Mouse (Mus musculus): Measurements from ENCODE around the gene Eef1akmt2. TPM values are rescaled to one million over a fixed set of nuclear protein-coding genes. Genes with fewer than 3 reads are reported as not detected.

Gene Eef1akmt2
- polyA plus RNA-seq, 1 experiment from 2014 or later: 66.5 TPM

DNA sequence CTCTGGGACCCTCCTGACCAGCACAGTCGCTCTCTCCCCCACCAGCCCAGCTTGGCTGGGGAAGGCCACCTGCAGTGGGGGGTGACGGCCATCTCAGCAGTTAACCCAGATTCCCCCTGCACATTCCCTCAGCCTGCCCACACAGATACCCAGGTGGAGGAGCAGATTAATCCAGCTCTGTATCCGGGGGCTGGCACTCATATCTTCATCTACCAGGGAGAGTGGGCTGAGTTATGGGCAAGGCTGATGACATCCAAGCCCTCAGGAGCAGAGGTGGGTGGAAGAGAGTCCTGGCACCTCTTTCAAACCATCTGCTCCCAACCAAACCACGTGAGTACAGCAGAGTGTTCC is 39.8 kb upstream of the Eef1akmt2 start:
- H3K9me3 ChIP-seq (ENCODE audit: control insufficient read depth, low read length): no peaks in the 10 kb centered on the region
- DNase-seq (ENCODE audit: low spot score) (no peak), ATAC-seq (ENCODE audit: insufficient read depth, low FRiP score, low TSS enrichment) (no peak)
- WGBS: 68% methylated on average over 4 of the region's 4 CpGs
- no peaks in the 10 kb centered on the region for H3K36me3 ChIP-seq (ENCODE audit: control insufficient read depth, insufficient read depth, low read length)
- H3K27me3 ChIP-seq (ENCODE audit: control insufficient read depth, insufficient read depth, low read length): no peaks in the 10 kb centered on the region
- H3K27ac ChIP-seq (ENCODE audit: low read depth, low read length): no peak overlapping the region
- H3K4me3 ChIP-seq (ENCODE audit: low read depth, low read length): no peak overlapping the region
- no peak overlapping the region for H3K9ac ChIP-seq (ENCODE audit: low read length)
- no peaks in the 10 kb centered on the region for H3K4me1 ChIP-seq (ENCODE audit: control insufficient read depth, insufficient read depth, low read length)
- H3K4me2 ChIP-seq (ENCODE audit: low read depth): no peak overlapping the region

DNA sequence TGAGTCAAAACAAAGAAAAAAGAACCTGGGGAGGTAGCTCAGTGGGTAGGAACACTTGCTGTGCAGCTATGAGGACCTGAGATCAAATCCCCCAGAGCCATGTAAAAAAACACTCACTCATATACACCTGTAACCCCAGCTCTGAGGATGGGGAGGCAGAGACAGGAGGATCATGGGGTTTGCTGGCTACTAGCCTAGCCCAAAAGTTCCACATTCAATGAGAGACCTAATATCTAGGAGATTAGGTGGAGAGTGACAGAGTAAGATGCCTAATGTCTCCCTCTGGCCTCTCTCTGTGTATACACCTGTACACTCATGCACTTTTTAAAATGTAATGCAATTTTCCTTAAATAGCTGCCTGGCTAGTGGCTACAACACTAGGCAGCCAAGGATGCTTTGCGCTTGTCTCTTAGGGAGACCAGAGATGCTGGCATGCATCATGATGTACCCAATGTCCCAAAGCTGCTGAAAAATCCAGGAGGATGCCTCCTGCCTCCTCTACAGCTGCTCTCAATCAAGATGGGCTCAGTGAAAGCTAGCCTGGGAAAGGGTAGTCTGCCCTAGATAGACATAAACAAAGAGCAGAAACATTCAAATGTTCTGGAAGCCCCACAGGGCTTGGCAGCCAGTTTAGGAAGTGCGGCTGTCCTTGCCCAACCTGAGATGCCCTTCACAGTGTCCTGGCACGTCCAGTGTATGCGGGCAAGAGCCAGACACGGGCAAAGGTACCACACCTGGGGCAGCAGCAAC is 39.3 kb upstream of the Eef1akmt2 start:
- H3K4me3 ChIP-seq (ENCODE audit: low read depth, low read length): no peak overlapping the region
- no peaks in the 10 kb centered on the region for H3K36me3 ChIP-seq (ENCODE audit: control insufficient read depth, insufficient read depth, low read length)
- H3K4me1 ChIP-seq (ENCODE audit: control insufficient read depth, insufficient read depth, low read length): no peaks in the 10 kb centered on the region
- DNase-seq (ENCODE audit: low spot score) (no peak), ATAC-seq (ENCODE audit: insufficient read depth, low FRiP score, low TSS enrichment) (no peak)
- no peak overlapping the region for H3K9ac ChIP-seq (ENCODE audit: low read length)
- H3K27ac ChIP-seq (ENCODE audit: low read depth, low read length): no peak overlapping the region
- no peak overlapping the region for H3K4me2 ChIP-seq (ENCODE audit: low read depth)
- no peaks in the 10 kb centered on the region for H3K9me3 ChIP-seq (ENCODE audit: control insufficient read depth, low read length)
- H3K27me3 ChIP-seq (ENCODE audit: control insufficient read depth, insufficient read depth, low read length): no peaks in the 10 kb centered on the region
- WGBS: 87% methylated on average over 5 of the region's 5 CpGs

DNA sequence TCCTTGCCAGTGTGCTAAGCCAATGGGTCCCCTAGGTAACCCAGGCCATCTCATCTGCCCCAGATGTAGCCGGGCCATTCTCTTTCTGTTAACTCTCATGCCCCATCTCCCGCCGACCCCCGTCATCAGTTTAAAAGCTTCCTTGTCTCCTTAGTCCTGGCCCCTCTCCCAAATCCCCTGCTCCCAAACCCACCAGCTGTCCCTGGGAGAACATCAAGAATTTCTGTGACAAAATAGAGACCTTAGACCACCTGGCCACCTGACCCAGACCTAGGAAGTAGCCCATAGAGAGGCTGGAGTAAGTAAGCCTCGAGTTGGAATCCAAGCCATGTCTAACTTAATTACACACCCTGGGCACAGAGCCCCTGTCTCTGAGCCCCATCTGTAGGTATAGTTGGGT is 37.7 kb upstream of the Eef1akmt2 start:
- no peaks in the 10 kb centered on the region for H3K27me3 ChIP-seq (ENCODE audit: control insufficient read depth, insufficient read depth, low read length)
- no peaks in the 10 kb centered on the region for H3K9me3 ChIP-seq (ENCODE audit: control insufficient read depth, low read length)
- H3K36me3 ChIP-seq (ENCODE audit: control insufficient read depth, insufficient read depth, low read length): no peaks in the 10 kb centered on the region
- ATAC-seq (ENCODE audit: insufficient read depth, low FRiP score, low TSS enrichment): no peak
- no peak overlapping the region for H3K9ac ChIP-seq (ENCODE audit: low read length)
- no peak for DNase-seq (ENCODE audit: low spot score)
- no peak overlapping the region for H3K4me2 ChIP-seq (ENCODE audit: low read depth)
- no peak overlapping the region for H3K27ac ChIP-seq (ENCODE audit: low read depth, low read length)
- WGBS: 90% methylated on average over 5 of the region's 5 CpGs
- H3K4me1 ChIP-seq (ENCODE audit: control insufficient read depth, insufficient read depth, low read length): no peaks in the 10 kb centered on the region
- H3K4me3 ChIP-seq (ENCODE audit: low read depth, low read length): no peak overlapping the region

DNA sequence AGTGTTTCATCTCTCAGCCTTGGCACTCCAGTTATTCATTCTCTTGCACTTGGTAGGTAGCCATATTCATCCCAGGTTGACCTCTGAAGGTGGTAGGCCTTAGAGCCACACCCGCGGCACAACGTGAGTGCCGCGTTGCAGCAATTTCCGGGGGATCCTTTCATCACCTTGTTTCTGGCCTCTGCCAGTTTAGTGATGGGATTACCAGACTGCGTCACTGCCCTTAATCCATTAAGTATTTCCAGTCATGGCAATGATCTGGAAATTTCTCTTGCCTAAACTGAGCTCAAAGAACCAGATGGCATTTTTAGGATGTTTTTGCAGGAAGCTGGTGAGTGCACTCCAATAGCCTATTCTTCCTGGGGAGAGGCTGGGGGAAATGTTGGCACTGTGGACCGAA is 37.2 kb upstream of the Eef1akmt2 start:
- Histone ChIP-seq H3K9me3 (ENCODE audit: control insufficient read depth, low read length) (no peaks in the 10 kb centered on the region), H3K27me3 (ENCODE audit: control insufficient read depth, insufficient read depth, low read length) (no peaks in the 10 kb centered on the region), H3K36me3 (ENCODE audit: control insufficient read depth, insufficient read depth, low read length) (no peaks in the 10 kb centered on the region), H3K4me2 (ENCODE audit: low read depth) (no peak overlapping the region), H3K27ac (ENCODE audit: low read depth, low read length) (no peak overlapping the region), H3K4me1 (ENCODE audit: control insufficient read depth, insufficient read depth, low read length) (no peaks in the 10 kb centered on the region), H3K4me3 (ENCODE audit: low read depth, low read length) (no peak overlapping the region), H3K9ac (ENCODE audit: low read length) (no peak overlapping the region)
- 91% methylated on average over 8 of the region's 8 CpGs for WGBS
- DNase-seq (ENCODE audit: low spot score) (no peak), ATAC-seq (ENCODE audit: insufficient read depth, low FRiP score, low TSS enrichment) (no peak)

DNA sequence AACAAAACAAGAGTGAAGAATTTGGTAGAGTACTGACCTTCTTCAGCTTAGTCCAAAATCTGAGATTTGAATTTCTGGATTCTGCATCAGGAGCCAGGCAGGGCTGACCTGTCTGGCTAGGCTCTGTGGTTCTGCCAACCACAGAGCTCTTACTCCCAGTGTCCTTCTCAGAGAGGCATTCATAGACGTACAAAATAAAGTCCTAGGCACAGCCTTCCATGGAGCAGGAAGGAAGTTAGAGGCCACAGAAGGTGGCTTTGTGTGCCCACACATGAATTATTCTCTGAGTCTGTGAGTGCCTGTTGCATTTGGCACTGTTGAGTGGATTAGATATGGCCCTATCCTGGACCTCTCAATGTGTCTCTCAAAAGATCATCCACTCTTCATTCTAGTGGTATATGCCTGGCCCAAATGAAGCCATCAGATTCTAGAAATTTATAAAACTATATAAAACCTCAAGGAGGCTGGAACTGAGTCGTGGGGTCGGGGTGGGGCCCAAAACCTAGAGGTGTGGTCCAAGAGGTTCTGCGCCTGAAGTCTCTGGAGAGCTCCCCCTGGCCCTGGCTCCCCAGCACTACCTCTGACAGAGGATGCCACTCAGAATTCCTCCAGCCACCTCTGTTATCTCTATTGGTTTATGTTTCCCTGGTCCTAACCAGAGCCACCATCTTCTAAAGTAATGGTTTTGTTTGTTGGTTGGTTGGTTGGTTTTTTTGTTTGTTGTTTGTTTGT is 36.2 kb upstream of the Eef1akmt2 start:
- DNase-seq (ENCODE audit: low spot score) (no peak), ATAC-seq (ENCODE audit: insufficient read depth, low FRiP score, low TSS enrichment) (no peak)
- no peak overlapping the region for H3K27ac ChIP-seq (ENCODE audit: low read depth, low read length)
- WGBS: 63% methylated on average over 4 of the region's 4 CpGs
- no peak overlapping the region for H3K4me2 ChIP-seq (ENCODE audit: low read depth)
- no peaks in the 10 kb centered on the region for H3K36me3 ChIP-seq (ENCODE audit: control insufficient read depth, insufficient read depth, low read length)
- no peak overlapping the region for H3K9ac ChIP-seq (ENCODE audit: low read length)
- no peaks in the 10 kb centered on the region for H3K27me3 ChIP-seq (ENCODE audit: control insufficient read depth, insufficient read depth, low read length)
- H3K4me3 ChIP-seq (ENCODE audit: low read depth, low read length): no peak overlapping the region
- H3K4me1 ChIP-seq (ENCODE audit: control insufficient read depth, insufficient read depth, low read length): no peaks in the 10 kb centered on the region
- H3K9me3 ChIP-seq (ENCODE audit: control insufficient read depth, low read length): no peaks in the 10 kb centered on the region

DNA sequence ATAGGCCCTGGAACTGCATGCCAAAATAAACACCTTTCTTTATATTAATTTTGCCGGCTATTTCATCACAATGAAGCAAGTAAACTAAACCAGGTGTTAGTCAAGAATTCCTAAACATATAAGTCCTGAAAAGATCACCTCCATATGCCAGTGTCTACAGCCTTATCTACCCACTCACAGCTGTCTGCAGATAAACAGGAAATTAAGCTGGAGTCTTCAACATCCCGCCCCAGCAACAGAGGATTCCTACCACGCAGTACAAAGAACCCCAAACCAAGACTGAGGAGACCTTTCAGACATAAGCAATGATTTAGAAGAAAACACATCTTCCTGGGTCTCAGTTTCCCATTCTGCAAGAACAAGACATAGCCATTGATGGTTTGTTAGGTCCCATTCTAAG is 35.6 kb upstream of the Eef1akmt2 start:
- Histone ChIP-seq H3K9me3 (ENCODE audit: control insufficient read depth, low read length) (no peaks in the 10 kb centered on the region), H3K9ac (ENCODE audit: low read length) (no peak overlapping the region), H3K27ac (ENCODE audit: low read depth, low read length) (no peak overlapping the region), H3K36me3 (ENCODE audit: control insufficient read depth, insufficient read depth, low read length) (no peaks in the 10 kb centered on the region), H3K4me3 (ENCODE audit: low read depth, low read length) (no peak overlapping the region), H3K27me3 (ENCODE audit: control insufficient read depth, insufficient read depth, low read length) (no peaks in the 10 kb centered on the region), H3K4me1 (ENCODE audit: control insufficient read depth, insufficient read depth, low read length) (no peaks in the 10 kb centered on the region), H3K4me2 (ENCODE audit: low read depth) (no peak overlapping the region)
- no peak for DNase-seq (ENCODE audit: low spot score)
- no peak for ATAC-seq (ENCODE audit: insufficient read depth, low FRiP score, low TSS enrichment)
- WGBS: 88% methylated on average over 3 of the region's 3 CpGs

DNA sequence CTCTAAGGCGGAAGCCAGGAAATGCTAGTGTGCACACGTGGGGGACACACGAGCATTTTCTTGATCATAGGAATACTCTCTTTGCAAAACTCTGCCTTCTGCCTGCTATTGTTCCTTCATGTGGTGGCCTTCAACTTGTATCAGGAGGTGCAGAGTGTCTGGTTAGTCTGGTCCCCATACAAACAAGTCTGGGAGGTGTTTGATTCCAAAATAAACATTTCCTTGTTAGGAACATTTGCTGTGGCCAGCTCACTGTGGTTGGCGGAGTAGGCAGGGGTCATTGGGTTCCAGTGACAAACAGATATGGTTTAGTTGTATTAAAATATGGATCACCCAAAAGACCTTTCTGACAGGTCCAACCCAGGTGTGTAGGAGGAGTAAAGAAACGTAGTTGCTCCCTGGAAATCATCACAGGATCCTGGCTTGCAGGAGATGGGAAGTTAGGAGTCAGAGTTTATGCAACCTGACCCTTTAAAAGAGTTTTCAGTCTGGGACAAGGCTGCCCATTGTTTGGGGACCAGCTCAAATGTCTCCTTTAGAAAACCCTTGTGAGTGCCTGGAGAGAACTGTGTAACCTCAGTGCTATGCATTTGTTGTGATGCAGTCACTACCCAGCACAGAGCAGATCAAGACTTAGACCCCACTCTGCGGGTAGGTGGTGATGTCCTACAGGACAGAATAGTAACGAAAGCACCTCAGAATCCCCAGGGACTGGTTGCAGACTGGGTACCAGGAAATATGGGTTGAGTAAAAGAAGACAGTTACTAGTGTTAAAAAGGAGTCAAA is 34.7 kb upstream of the Eef1akmt2 start:
- H3K27me3 ChIP-seq (ENCODE audit: control insufficient read depth, insufficient read depth, low read length): no peaks in the 10 kb centered on the region
- ATAC-seq (ENCODE audit: insufficient read depth, low FRiP score, low TSS enrichment) (no peak), DNase-seq (ENCODE audit: low spot score) (no peak)

DNA sequence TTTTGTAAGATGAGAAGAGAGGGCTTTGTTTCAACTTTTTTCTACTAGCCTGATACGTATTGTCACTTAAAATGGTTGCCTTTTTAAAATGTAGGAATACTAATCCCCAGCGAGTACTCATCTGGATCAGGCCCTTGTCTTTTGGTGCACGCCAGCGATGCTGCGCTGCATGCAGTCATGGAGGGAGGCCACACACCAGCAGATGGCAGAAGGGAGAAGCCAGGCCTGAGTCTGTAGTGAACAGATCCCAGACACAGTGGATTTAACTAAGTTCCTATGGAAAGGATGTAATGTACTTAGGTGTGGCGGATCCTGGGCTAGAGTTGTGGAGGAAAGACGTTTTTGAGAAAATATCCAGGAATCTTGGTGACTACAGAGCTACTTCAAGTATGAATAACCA is 31.6 kb upstream of the Eef1akmt2 start:
- peaks cover 14% of the 10 kb centered on the region for H3K36me3 ChIP-seq (ENCODE audit: control insufficient read depth, insufficient read depth, low read length)
- DNase-seq (ENCODE audit: low spot score): no peak
- 94% methylated on average over 7 of the region's 7 CpGs for WGBS
- no peak overlapping the region for H3K4me3 ChIP-seq (ENCODE audit: low read depth, low read length)
- H3K4me1 ChIP-seq (ENCODE audit: control insufficient read depth, insufficient read depth, low read length): no peaks in the 10 kb centered on the region
- no peak for ATAC-seq (ENCODE audit: insufficient read depth, low FRiP score, low TSS enrichment)
- H3K27ac ChIP-seq (ENCODE audit: low read depth, low read length): no peak overlapping the region
- H3K4me2 ChIP-seq (ENCODE audit: low read depth): no peak overlapping the region
- no peaks in the 10 kb centered on the region for H3K9me3 ChIP-seq (ENCODE audit: control insufficient read depth, low read length)
- no peak overlapping the region for H3K9ac ChIP-seq (ENCODE audit: low read length)
- H3K27me3 ChIP-seq (ENCODE audit: control insufficient read depth, insufficient read depth, low read length): no peaks in the 10 kb centered on the region

More for the DNA sequence above, 34.7 kb upstream of the Eef1akmt2 start:
- WGBS: 76% methylated on average over 7 of the region's 7 CpGs
- Histone ChIP-seq H3K9me3 (ENCODE audit: control insufficient read depth, low read length) (no peaks in the 10 kb centered on the region), H3K4me2 (ENCODE audit: low read depth) (no peak overlapping the region), H3K27ac (ENCODE audit: low read depth, low read length) (no peak overlapping the region), H3K4me1 (ENCODE audit: control insufficient read depth, insufficient read depth, low read length) (no peaks in the 10 kb centered on the region), H3K4me3 (ENCODE audit: low read depth, low read length) (no peak overlapping the region), H3K9ac (ENCODE audit: low read length) (no peak overlapping the region), H3K36me3 (ENCODE audit: control insufficient read depth, insufficient read depth, low read length) (no peaks in the 10 kb centered on the region)
